Mouse (Mus musculus) forebrain, embryonic 10.5 days (tissue): ENCODE results near the gene Hs3st4. TPM values are rescaled to one million over a fixed set of nuclear protein-coding genes. Genes with fewer than 3 reads are reported as not detected.

Experiments used
- DNase-seq: peaks from one replicate; pipeline ENCODE4 v3.0.0-alpha.2; 2017; ENCODE audit warnings: low spot score; ENCODE audit errors: extremely low spot score
- H3K27ac ChIP-seq: fragments of 300-500 bp; sonication (generic); 2 replicates; pipeline ENCODE4 v1.5.1; 2016; ENCODE audit warnings: mild to moderate bottlenecking
- H3K27me3 ChIP-seq: fragments of 300-500 bp; sonication (generic); 2 replicates; pipeline ENCODE4 v1.6.1; 2016; ENCODE audit warnings: mild to moderate bottlenecking; ENCODE audit not compliant: poor library complexity, severe bottlenecking
- H3K36me3 ChIP-seq: fragments of 300-500 bp; sonication (generic); replicated peaks from 2 replicates; pipeline ENCODE4 v1.6.1; 2016; ENCODE audit warnings: mild to moderate bottlenecking, moderate library complexity
- H3K4me1 ChIP-seq: fragments of 300-500 bp; sonication (generic); 2 replicates; pipeline ENCODE4 v1.6.1; 2016
- H3K4me3 ChIP-seq: fragments of 300-500 bp; sonication (generic); 2 replicates; pipeline ENCODE4 v1.5.1; 2016; ENCODE audit warnings: mild to moderate bottlenecking, moderate library complexity
- H3K9me3 ChIP-seq: fragments of 300-500 bp; sonication (generic); 2 replicates; pipeline ENCODE4 v1.6.1; 2016; ENCODE audit warnings: mild to moderate bottlenecking, moderate library complexity
- WGBS: fragments of 180-500 bp; shearing (Covaris S2); methylation state at CpG from one replicate; pipeline ENCODE4 v1.1.7; 2016; 5-methylcytosine and 5-hydroxymethylcytosine counted together
- polyA plus RNA-seq: library from polyadenylated mRNA; unstranded; fragments of >200 nt; fragmentation: Nextera tagmentation; extraction: Ambion mirVana; gene quantifications from 2 replicates; pipeline ENCODE4 v1.2.1, GENCODE M21; 2016

The Hs3st4 gene
- polyA plus RNA-seq, 1 experiment from 2014 or later, result not detected

- H3K9me3 ChIP-seq, result 0 out of 2 replicates have a peak, but pooled peaks cover 3% of the 10 kb centered on the region
- H3K4me3 ChIP-seq, result no peak overlapping the region
- peaks cover 7% of the 10 kb centered on the region for H3K4me1 ChIP-seq
- no peaks in the 10 kb centered on the region for H3K27me3 ChIP-seq
- 42% methylated on average over 2 of the region's 2 CpGs for WGBS
- no peak for DNase-seq
- H3K36me3 ChIP-seq, result no peaks in the 10 kb centered on the region
- H3K27ac ChIP-seq, result no peak overlapping the region
Observed at GRCm38 (mm10) chr7:124032236-124032635, 49.6 kb downstream of the Hs3st4 start.

GRCm38 (mm10) chr7:124033332-124033731, 50.7 kb downstream of the Hs3st4 start:
- 79% methylated on average over 2 of the region's 2 CpGs for WGBS
- DNase-seq, result no peak
- H3K4me3 ChIP-seq, result no peak overlapping the region
- H3K4me1 ChIP-seq, result peaks cover 15% of the 10 kb centered on the region
- no peaks in the 10 kb centered on the region for H3K36me3 ChIP-seq
- no peak overlapping the region for H3K27ac ChIP-seq
- H3K27me3 ChIP-seq, result no peaks in the 10 kb centered on the region
- H3K9me3 ChIP-seq, result 0 out of 2 replicates have a peak, but pooled peaks cover 3% of the 10 kb centered on the region

- H3K27ac ChIP-seq, result no peak overlapping the region
- peaks cover 15% of the 10 kb centered on the region for H3K4me1 ChIP-seq
- H3K36me3 ChIP-seq, result no peaks in the 10 kb centered on the region
- no peaks in the 10 kb centered on the region for H3K27me3 ChIP-seq
- H3K9me3 ChIP-seq, result no peaks in the 10 kb centered on the region
- H3K4me3 ChIP-seq, result no peak overlapping the region
- no peak for DNase-seq
- 58% methylated on average over 5 of the region's 5 CpGs for WGBS
Observed at GRCm38 (mm10) chr7:124037281-124037700, 54.6 kb downstream of the Hs3st4 start.

- Histone ChIP-seq H3K9me3 (no peaks in the 10 kb centered on the region), H3K36me3 (no peaks in the 10 kb centered on the region), H3K27me3 (no peaks in the 10 kb centered on the region), H3K27ac (no peak overlapping the region), H3K4me1 (peaks cover 15% of the 10 kb centered on the region), H3K4me3 (no peak overlapping the region)
- DNase-seq, result no peak
- 82% methylated on average over 5 of the region's 5 CpGs for WGBS
Observed at GRCm38 (mm10) chr7:124039142-124039541, 56.5 kb downstream of the Hs3st4 start.

GRCm38 (mm10) chr7:124047382-124047781, 64.7 kb downstream of the Hs3st4 start:
- DNase-seq, result no peak
- Histone ChIP-seq H3K27ac (no peak overlapping the region), H3K27me3 (no peaks in the 10 kb centered on the region), H3K4me1 (0 out of 2 replicates have a peak, but pooled peaks cover 3% of the 10 kb centered on the region), H3K4me3 (no peak overlapping the region), H3K9me3 (no peaks in the 10 kb centered on the region), H3K36me3 (no peaks in the 10 kb centered on the region)

- Histone ChIP-seq H3K9me3 (no peaks in the 10 kb centered on the region), H3K36me3 (no peaks in the 10 kb centered on the region), H3K4me1 (0 out of 2 replicates have a peak, but pooled peaks cover 3% of the 10 kb centered on the region), H3K4me3 (no peak overlapping the region), H3K27me3 (no peaks in the 10 kb centered on the region), H3K27ac (no peak overlapping the region)
- 84% methylated on average over 1 of the region's 1 CpGs for WGBS
- no peak for DNase-seq
Observed at GRCm38 (mm10) chr7:124048971-124049370, 66.3 kb downstream of the Hs3st4 start.

GRCm38 (mm10) chr7:124050421-124050820, 67.8 kb downstream of the Hs3st4 start:
- no peaks in the 10 kb centered on the region for H3K27me3 ChIP-seq
- 92% methylated on average over 5 of the region's 5 CpGs for WGBS
- H3K4me1 ChIP-seq, result 0 out of 2 replicates have a peak, but pooled peaks cover 3% of the 10 kb centered on the region
- no peak for DNase-seq
- H3K27ac ChIP-seq, result no peak overlapping the region
- no peaks in the 10 kb centered on the region for H3K9me3 ChIP-seq
- no peak overlapping the region for H3K4me3 ChIP-seq
- H3K36me3 ChIP-seq, result no peaks in the 10 kb centered on the region

GRCm38 (mm10) chr7:124083741-124084140, 101.1 kb downstream of the Hs3st4 start:
- no peak overlapping the region for H3K27ac ChIP-seq
- no peak for DNase-seq
- no peaks in the 10 kb centered on the region for H3K9me3 ChIP-seq
- no peaks in the 10 kb centered on the region for H3K36me3 ChIP-seq
- 52% methylated on average over 1 of the region's 1 CpGs for WGBS
- H3K4me3 ChIP-seq, result no peak overlapping the region
- H3K4me1 ChIP-seq, result no peaks in the 10 kb centered on the region
- no peaks in the 10 kb centered on the region for H3K27me3 ChIP-seq

- no peaks in the 10 kb centered on the region for H3K4me1 ChIP-seq
- no peak for DNase-seq
- WGBS, result 10% methylated on average over 2 of the region's 2 CpGs
- H3K27me3 ChIP-seq, result no peaks in the 10 kb centered on the region
- no peaks in the 10 kb centered on the region for H3K9me3 ChIP-seq
- no peak overlapping the region for H3K27ac ChIP-seq
- no peaks in the 10 kb centered on the region for H3K36me3 ChIP-seq
- H3K4me3 ChIP-seq, result no peak overlapping the region
Observed at GRCm38 (mm10) chr7:124129019-124129418, 146.3 kb downstream of the Hs3st4 start.

- no peaks in the 10 kb centered on the region for H3K36me3 ChIP-seq
- H3K9me3 ChIP-seq, result no peaks in the 10 kb centered on the region
- H3K27ac ChIP-seq, result no peak overlapping the region
- H3K27me3 ChIP-seq, result no peaks in the 10 kb centered on the region
- H3K4me3 ChIP-seq, result no peak overlapping the region
- 82% methylated on average over 7 of the region's 7 CpGs for WGBS
- DNase-seq, result no peak
- no peaks in the 10 kb centered on the region for H3K4me1 ChIP-seq
Observed at GRCm38 (mm10) chr7:124131312-124131711, 148.6 kb downstream of the Hs3st4 start.

- 87% methylated on average over 5 of the region's 5 CpGs for WGBS
Observed at GRCm38 (mm10) chr7:124136133-124136532, 153.5 kb downstream of the Hs3st4 start.

GRCm38 (mm10) chr7:124141229-124141628, 158.6 kb downstream of the Hs3st4 start:
- WGBS, result 93% methylated on average over 6 of the region's 6 CpGs

More at GRCm38 (mm10) chr7:124136133-124136532, 153.5 kb downstream of the Hs3st4 start:
- no peaks in the 10 kb centered on the region for H3K27me3 ChIP-seq
- no peaks in the 10 kb centered on the region for H3K4me1 ChIP-seq
- no peaks in the 10 kb centered on the region for H3K9me3 ChIP-seq
- H3K36me3 ChIP-seq, result no peaks in the 10 kb centered on the region
- H3K27ac ChIP-seq, result no peak overlapping the region
- H3K4me3 ChIP-seq, result no peak overlapping the region
- no peak for DNase-seq

GRCm38 (mm10) chr7:124150901-124151300, 168.2 kb downstream of the Hs3st4 start:
- no peaks in the 10 kb centered on the region for H3K36me3 ChIP-seq
- no peak overlapping the region for H3K27ac ChIP-seq
- H3K9me3 ChIP-seq, result no peaks in the 10 kb centered on the region
- DNase-seq, result no peak
- H3K4me1 ChIP-seq, result no peaks in the 10 kb centered on the region
- H3K4me3 ChIP-seq, result no peak overlapping the region
- no peaks in the 10 kb centered on the region for H3K27me3 ChIP-seq
- WGBS, result 78% methylated on average over 2 of the region's 2 CpGs

More at GRCm38 (mm10) chr7:124141229-124141628, 158.6 kb downstream of the Hs3st4 start:
- DNase-seq, result no peak
- Histone ChIP-seq H3K27ac (no peak overlapping the region), H3K9me3 (no peaks in the 10 kb centered on the region), H3K36me3 (no peaks in the 10 kb centered on the region), H3K4me3 (no peak overlapping the region), H3K4me1 (no peaks in the 10 kb centered on the region), H3K27me3 (no peaks in the 10 kb centered on the region)

- WGBS, result 89% methylated on average over 1 of the region's 1 CpGs
- Histone ChIP-seq H3K4me1 (no peaks in the 10 kb centered on the region), H3K4me3 (no peak overlapping the region), H3K27ac (no peak overlapping the region), H3K9me3 (no peaks in the 10 kb centered on the region), H3K27me3 (no peaks in the 10 kb centered on the region), H3K36me3 (no peaks in the 10 kb centered on the region)
- no peak for DNase-seq
Observed at GRCm38 (mm10) chr7:124163301-124163700, 180.6 kb downstream of the Hs3st4 start.
